Mouse (Mus musculus): ENCODE results near the gene Nmb. TPM values are rescaled to one million over a fixed set of nuclear protein-coding genes. Genes with fewer than 3 reads are reported as not detected.

The Nmb gene
- polyA plus RNA-seq, 1 experiment from 2014 or later, result 7.4 TPM

DNA sequence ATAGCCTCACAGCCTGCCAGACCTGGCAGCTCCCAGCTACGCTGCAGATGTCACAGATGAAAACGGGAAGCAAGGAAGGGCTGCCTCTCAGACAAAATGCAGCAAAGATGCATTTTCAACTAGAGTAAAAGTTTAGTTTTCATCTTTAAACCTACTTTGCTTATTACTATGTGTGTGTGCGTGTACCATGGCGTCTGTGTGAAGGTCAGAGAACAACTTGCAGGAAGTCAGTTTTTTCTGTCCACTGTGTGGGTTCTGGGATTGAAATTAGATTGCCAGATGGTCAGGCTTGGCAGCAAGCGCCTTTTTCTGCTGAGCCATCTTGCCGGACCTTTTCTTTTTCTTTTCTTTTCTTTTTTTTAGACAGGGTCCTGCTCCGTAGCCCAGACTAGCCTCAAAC is 10.7 kb downstream of the Nmb start:
- Histone ChIP-seq H3K9me3 (no peaks in the 10 kb centered on the region), H3K4me3 (no peak overlapping the region), H3K4me1 (peaks cover 8% of the 10 kb centered on the region), H3K27me3 (replicated peaks; ENCODE audit: low read depth, poor library complexity, severe bottlenecking) (no peaks in the 10 kb centered on the region), H3K27ac (replicated peaks) (no peak overlapping the region), H3K36me3 (replicated peaks) (peaks cover 96% of the 10 kb centered on the region)
- WGBS, result 90% methylated on average over 7 of the region's 7 CpGs
- no peak for DNase-seq (ENCODE audit: low spot score)

DNA sequence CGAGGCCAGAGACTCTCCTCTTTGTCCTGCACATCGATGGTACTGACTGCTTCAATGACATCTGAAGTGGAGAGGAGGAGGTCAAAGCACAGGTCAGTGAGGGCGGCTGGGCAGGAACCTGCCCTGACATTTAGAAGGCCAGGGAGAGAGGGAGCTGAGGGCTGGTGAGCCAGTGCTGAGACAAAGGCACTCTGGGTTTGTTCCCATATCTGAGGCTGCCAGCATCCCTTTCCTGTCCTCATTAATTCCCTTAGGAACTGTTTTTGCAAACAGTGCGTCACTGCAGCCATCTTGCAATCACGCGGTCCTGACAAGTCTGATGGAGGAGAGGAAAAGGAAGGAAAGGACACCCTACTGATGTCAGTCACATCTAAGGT is 11.1 kb downstream of the Nmb start:
- no peak overlapping the region; the same call in 1 of the 2 replicates for H3K27ac ChIP-seq (replicated peaks)
- H3K4me3 ChIP-seq, result no peak overlapping the region
- 81% methylated on average over 6 of the region's 6 CpGs for WGBS
- peaks cover 12% of the 10 kb centered on the region for H3K4me1 ChIP-seq
- H3K9me3 ChIP-seq, result no peaks in the 10 kb centered on the region
- H3K27me3 ChIP-seq (replicated peaks; ENCODE audit: low read depth, poor library complexity, severe bottlenecking), result no peaks in the 10 kb centered on the region
- peaks cover 94% of the 10 kb centered on the region for H3K36me3 ChIP-seq (replicated peaks)
- DNase-seq (ENCODE audit: low spot score), result no peak

GRCm38 (mm10) chr7:80893086-80893752 is 11.7 kb downstream of the Nmb start:
- DNase-seq (ENCODE audit: low spot score), result no peak
- Histone ChIP-seq H3K4me3 (no peak overlapping the region), H3K9me3 (no peaks in the 10 kb centered on the region), H3K4me1 (peaks cover 17% of the 10 kb centered on the region), H3K27me3 (replicated peaks; ENCODE audit: low read depth, poor library complexity, severe bottlenecking) (no peaks in the 10 kb centered on the region), H3K36me3 (replicated peaks) (peaks cover 94% of the 10 kb centered on the region), H3K27ac (replicated peaks) (no peak overlapping the region; the same call in 1 of the 2 replicates)
- WGBS, result 92% methylated on average over 15 of the region's 15 CpGs

- Histone ChIP-seq H3K9me3 (no peaks in the 10 kb centered on the region), H3K4me3 (no peak overlapping the region), H3K36me3 (replicated peaks) (peaks cover 64% of the 10 kb centered on the region), H3K27me3 (replicated peaks; ENCODE audit: low read depth, poor library complexity, severe bottlenecking) (no peaks in the 10 kb centered on the region), H3K4me1 (peaks cover 17% of the 10 kb centered on the region), H3K27ac (replicated peaks) (peak overlapping the region; percentile 71)
- 74% methylated on average over 13 of the region's 13 CpGs for WGBS
- DNase-seq (ENCODE audit: low spot score), result no peak
These were observed 15.0 kb downstream of the Nmb start for GRCm38 (mm10) chr7:80889841-80890241.

GRCm38 (mm10) chr7:80889021-80889511 is 15.8 kb downstream of the Nmb start:
- no peaks in the 10 kb centered on the region for H3K27me3 ChIP-seq (replicated peaks; ENCODE audit: low read depth, poor library complexity, severe bottlenecking)
- DNase-seq (ENCODE audit: low spot score), result peak; percentile 82
- H3K36me3 ChIP-seq (replicated peaks), result peaks cover 57% of the 10 kb centered on the region
- H3K27ac ChIP-seq (replicated peaks), result peak overlapping the region; percentile 71
- no peak overlapping the region for H3K4me3 ChIP-seq
- 42% methylated on average over 9 of the region's 9 CpGs for WGBS
- H3K4me1 ChIP-seq, result peaks cover 17% of the 10 kb centered on the region
- no peaks in the 10 kb centered on the region for H3K9me3 ChIP-seq

GRCm38 (mm10) chr7:80888595-80888994 is 16.3 kb downstream of the Nmb start:
- no peaks in the 10 kb centered on the region for H3K9me3 ChIP-seq
- H3K36me3 ChIP-seq (replicated peaks), result peaks cover 52% of the 10 kb centered on the region
- peaks cover 17% of the 10 kb centered on the region for H3K4me1 ChIP-seq
- no peak for DNase-seq (ENCODE audit: low spot score)
- H3K4me3 ChIP-seq, result no peak overlapping the region
- 78% methylated on average over 7 of the region's 7 CpGs for WGBS
- H3K27ac ChIP-seq (replicated peaks), result peak overlapping the region; percentile 71
- no peaks in the 10 kb centered on the region for H3K27me3 ChIP-seq (replicated peaks; ENCODE audit: low read depth, poor library complexity, severe bottlenecking)

GRCm38 (mm10) chr7:80885666-80886065 is 19.2 kb downstream of the Nmb start:
- H3K9me3 ChIP-seq, result no peaks in the 10 kb centered on the region
- peaks cover 23% of the 10 kb centered on the region for H3K36me3 ChIP-seq (replicated peaks)
- no peaks in the 10 kb centered on the region for H3K27me3 ChIP-seq (replicated peaks; ENCODE audit: low read depth, poor library complexity, severe bottlenecking)
- 25% methylated on average over 1 of the region's 1 CpGs for WGBS
- DNase-seq (ENCODE audit: low spot score), result no peak
- peaks cover 26% of the 10 kb centered on the region for H3K4me1 ChIP-seq
- H3K27ac ChIP-seq (replicated peaks), result no peak overlapping the region
- H3K4me3 ChIP-seq, result no peak overlapping the region

- WGBS, result 25% methylated on average over 14 of the region's 14 CpGs
- peak overlapping the region; percentile 25 for H3K4me3 ChIP-seq
- H3K36me3 ChIP-seq (replicated peaks), result peaks cover 8% of the 10 kb centered on the region
- H3K9me3 ChIP-seq, result no peaks in the 10 kb centered on the region
- no peaks in the 10 kb centered on the region for H3K27me3 ChIP-seq (replicated peaks; ENCODE audit: low read depth, poor library complexity, severe bottlenecking)
- H3K4me1 ChIP-seq, result peaks cover 10% of the 10 kb centered on the region
- DNase-seq (ENCODE audit: low spot score), result peak; percentile 66
- no peak overlapping the region for H3K27ac ChIP-seq (replicated peaks)
These were observed 21.9 kb downstream of the Nmb start for GRCm38 (mm10) chr7:80882830-80883505.

DNA sequence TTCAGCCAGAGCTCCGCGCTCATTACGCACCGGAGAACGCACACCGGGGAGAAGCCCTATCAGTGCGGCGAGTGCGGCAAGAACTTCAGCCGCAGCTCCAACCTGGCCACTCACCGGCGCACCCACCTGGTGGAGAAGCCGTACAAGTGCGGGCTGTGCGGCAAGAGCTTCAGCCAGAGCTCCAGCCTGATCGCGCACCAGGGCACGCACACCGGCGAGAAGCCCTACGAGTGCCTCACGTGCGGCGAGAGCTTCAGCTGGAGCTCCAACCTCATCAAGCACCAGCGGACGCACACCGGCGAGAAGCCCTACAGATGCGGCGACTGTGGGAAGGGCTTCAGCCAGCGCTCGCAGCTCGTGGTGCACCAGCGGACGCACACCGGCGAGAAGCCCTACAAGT is 29.1 kb downstream of the Nmb start:
- H3K9me3 ChIP-seq, result no peaks in the 10 kb centered on the region
- H3K4me3 ChIP-seq, result no peak overlapping the region
- H3K27ac ChIP-seq (replicated peaks), result no peak overlapping the region
- DNase-seq (ENCODE audit: low spot score), result peak; percentile 40
- 29% methylated on average over 37 of the region's 37 CpGs for WGBS
- H3K36me3 ChIP-seq (replicated peaks), result peaks cover 77% of the 10 kb centered on the region
- no peaks in the 10 kb centered on the region for H3K4me1 ChIP-seq
- peaks cover 43% of the 10 kb centered on the region for H3K27me3 ChIP-seq (replicated peaks; ENCODE audit: low read depth, poor library complexity, severe bottlenecking)

DNA sequence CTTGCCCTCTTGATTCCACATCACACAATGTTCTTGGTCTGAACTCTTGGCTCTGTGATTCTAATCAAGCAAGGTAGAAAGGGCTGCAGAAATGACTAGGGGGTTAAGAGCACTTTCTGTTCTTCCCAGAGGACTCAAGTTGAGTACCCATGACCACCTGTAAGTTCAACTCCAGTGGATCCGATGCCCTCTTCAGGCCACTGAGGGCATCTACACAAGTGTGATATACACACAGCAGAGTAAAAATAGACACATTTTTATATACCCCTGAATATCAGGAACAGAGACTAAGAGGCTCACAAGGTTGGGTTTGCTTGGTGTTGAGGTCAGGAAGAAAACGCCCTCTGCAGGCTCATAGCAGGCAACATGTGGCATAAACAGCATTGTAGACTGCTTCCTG is 31.2 kb downstream of the Nmb start:
- WGBS, result 94% methylated on average over 2 of the region's 2 CpGs
- H3K27me3 ChIP-seq (replicated peaks; ENCODE audit: low read depth, poor library complexity, severe bottlenecking), result peaks cover 43% of the 10 kb centered on the region
- no peak for DNase-seq (ENCODE audit: low spot score)
- H3K9me3 ChIP-seq, result no peaks in the 10 kb centered on the region
- H3K4me1 ChIP-seq, result no peaks in the 10 kb centered on the region
- H3K4me3 ChIP-seq, result no peak overlapping the region
- H3K36me3 ChIP-seq (replicated peaks), result peaks cover 98% of the 10 kb centered on the region
- H3K27ac ChIP-seq (replicated peaks), result no peak overlapping the region

- H3K4me3 ChIP-seq, result no peak overlapping the region
- H3K4me1 ChIP-seq, result no peaks in the 10 kb centered on the region
- peaks cover 100% of the 10 kb centered on the region for H3K36me3 ChIP-seq (replicated peaks)
- H3K27me3 ChIP-seq (replicated peaks; ENCODE audit: low read depth, poor library complexity, severe bottlenecking), result peaks cover 43% of the 10 kb centered on the region
- no peak overlapping the region for H3K27ac ChIP-seq (replicated peaks)
- DNase-seq (ENCODE audit: low spot score), result no peak
- 87% methylated on average over 5 of the region's 5 CpGs for WGBS
- H3K9me3 ChIP-seq, result no peaks in the 10 kb centered on the region
These were observed 31.8 kb downstream of the Nmb start for GRCm38 (mm10) chr7:80873038-80873437.

DNA sequence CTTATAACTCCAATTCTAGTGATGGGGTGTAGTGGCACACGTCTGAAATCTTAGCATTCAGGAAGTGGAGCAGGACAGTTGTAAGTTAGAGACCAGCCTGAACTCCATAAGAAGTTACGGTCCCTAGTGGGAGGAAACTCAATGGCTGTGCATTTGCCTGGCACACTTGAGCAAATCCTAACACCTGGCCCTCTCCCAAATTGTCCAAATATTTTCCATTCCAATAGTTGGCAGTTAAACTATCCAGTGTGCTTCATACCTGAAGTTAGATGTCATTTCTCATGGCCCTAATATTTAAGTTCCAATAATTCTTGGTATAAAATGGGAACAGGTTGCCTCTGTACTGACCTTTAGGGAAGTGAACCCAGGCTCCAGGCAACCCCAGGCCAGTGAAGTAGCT is 36.2 kb downstream of the Nmb start:
- Histone ChIP-seq H3K4me1 (peaks cover 11% of the 10 kb centered on the region), H3K4me3 (no peak overlapping the region), H3K27me3 (replicated peaks; ENCODE audit: low read depth, poor library complexity, severe bottlenecking) (peaks cover 8% of the 10 kb centered on the region), H3K36me3 (replicated peaks) (peaks cover 100% of the 10 kb centered on the region), H3K9me3 (no peaks in the 10 kb centered on the region), H3K27ac (replicated peaks) (no peak overlapping the region)
- 90% methylated on average over 2 of the region's 2 CpGs for WGBS
- DNase-seq (ENCODE audit: low spot score), result no peak

- Histone ChIP-seq H3K9me3 (no peaks in the 10 kb centered on the region), H3K27me3 (replicated peaks; ENCODE audit: low read depth, poor library complexity, severe bottlenecking) (no peaks in the 10 kb centered on the region), H3K4me3 (no peak overlapping the region), H3K27ac (replicated peaks) (no peak overlapping the region), H3K36me3 (replicated peaks) (peaks cover 87% of the 10 kb centered on the region), H3K4me1 (peaks cover 27% of the 10 kb centered on the region)
- no peak for DNase-seq (ENCODE audit: low spot score)
- 83% methylated on average over 7 of the region's 7 CpGs for WGBS
These were observed 38.2 kb downstream of the Nmb start for GRCm38 (mm10) chr7:80866514-80867147.
